ENCODE assay signal across 23 mouse cellular contexts in the genomic region with DNA sequence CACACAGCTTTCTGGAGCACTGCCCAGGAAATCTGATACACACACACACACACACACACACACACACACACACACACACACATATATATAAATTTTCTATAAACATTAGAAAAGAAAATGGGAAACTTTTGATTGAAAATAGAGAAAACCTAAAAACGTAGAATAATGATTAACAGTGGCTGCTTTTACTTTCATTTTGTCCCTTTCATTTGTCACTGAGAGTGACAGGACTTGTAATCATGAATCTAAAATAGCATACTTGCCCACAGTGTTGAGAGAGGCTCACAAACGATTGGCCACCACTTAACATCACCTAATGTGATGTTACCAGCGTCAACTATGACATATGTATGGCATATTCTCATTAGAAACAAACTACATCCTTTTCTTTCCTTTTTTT. TPM values are rescaled to one million over a fixed set of nuclear protein-coding genes. Genes with fewer than 3 reads are reported as not detected.
DNase-seq lines count a peak whose midpoint lies in the region; ATAC-seq lines count a peak whose summit lies in the region.
"Had no signal": no experiment of that assay in that cellular context is flagged by ENCODE, and none has a peak within 500 bp of the region (broad histone marks: within the 10 kb centered on the region; RNA-seq: fewer than 3 reads in every experiment).

No protein-coding gene starts in this region.

- DNase-seq in 416B (ENCODE audit: low read depth): peak; percentile 55
- DNase-seq in A20 (ENCODE audit: low read depth, low spot score): peak; percentile 55
- no peak for DNase-seq in spleen, postnatal 36 days (ENCODE audit: low spot score in 2 of 2)
- DNase-seq in urinary bladder, postnatal 14 days (ENCODE audit: low spot score): no peak
- no peak for DNase-seq in Muller cell, postnatal 12 days (ENCODE audit: inconsistent ontology term)
- DNase-seq: adrenal gland, postnatal 14 days; cerebellum, adult 11 months; cerebellum, adult 9-11 months; gastrocnemius, postnatal 25 days; heart, adult 11 months; kidney, adult 8-10 months; kidney, postnatal 4 days; layer of hippocampus, postnatal 36 days; lung, postnatal 36 days; right cerebral cortex, postnatal 14 days; thymus, adult 18-20 months; thymus, postnatal 25 days had no signal

- ATAC-seq in activated CD4-positive, CD25-positive, alpha-beta regulatory T cell, adult 4 months: peak; percentile 70
- 0 out of 2 replicates have a peak, but pooled peaks have one; percentile 26 for ATAC-seq in megakaryocyte progenitor cell, adult 5-6 weeks (replicated peaks; ENCODE audit: poor library complexity)
- ATAC-seq: forebrain, embryonic 15.5 days; hindbrain, embryonic 16.5 days; intestine, embryonic 16.5 days had no signal

RNA-seq across cellular contexts. Expression of gene Depdc1b, which starts 26.7 kb away (rescaled TPM):
- 1 to 10 TPM in 1 of 2 experiments, under 1 TPM in 1; 0.57 to 3.1 TPM for polyA plus RNA-seq in activated CD4-positive, CD25-positive, alpha-beta regulatory T cell, adult 4 months (2017; shearing (Covaris generic))
- 26.4 and 31.0 TPM in 2 replicates for total RNA-seq in megakaryocyte progenitor cell, adult 5-6 weeks (2015)
- total RNA-seq in megakaryocyte progenitor cell, adult 5-6 weeks (2017): 22.0 and 28.8 TPM in 2 replicates
- total RNA-seq: gastrocnemius, adult 18-20 months had no signal

Comparison
In these comparisons a context has a peak if more than half of its experiments do, and no peak if none do; other contexts are left out.
1. DNase-seq: peak in 416B (single experiment) and A20 (single experiment); none in spleen, postnatal 36 days (0 of 2), urinary bladder, postnatal 14 days (single experiment) and Muller cell, postnatal 12 days (single experiment).